Mouse (Mus musculus) G1E (cell line): ENCODE results near the gene C7. TPM values are rescaled to one million over a fixed set of nuclear protein-coding genes. Genes with fewer than 3 reads are reported as not detected.
"Not testable (repeated sequence)": the region's sequence is repeated elsewhere in the genome, so short reads cannot be mapped to it uniquely, and the experiment has no call there.

Source experiments
- ATAC-seq: 2 replicates; pipeline ENCODE4 v1.8.0; 2016; ENCODE audit warnings: mild to moderate bottlenecking; ENCODE audit not compliant: insufficient number of reproducible peaks, poor library complexity, low FRiP score, severe bottlenecking; ENCODE audit errors: extremely low read depth
- DNase-seq: peaks from one replicate; pipeline ENCODE4 v3.0.0; 2012; ENCODE audit warnings: low spot score
- H3K27me3 ChIP-seq: 2 replicates; pipeline ENCODE4 v1.6.1; 2012; ENCODE audit warnings: mild to moderate bottlenecking, low read length, inconsistent platforms; ENCODE audit not compliant: insufficient read depth
- H3K36me3 ChIP-seq: replicated peaks from 2 replicates; pipeline ENCODE3; 2012; ENCODE audit warnings: mild to moderate bottlenecking, inconsistent platforms
- H3K4me1 ChIP-seq: 2 replicates; pipeline ENCODE4 v1.6.1; 2012; ENCODE audit warnings: low read depth, low read length, inconsistent platforms, mixed read lengths; ENCODE audit not compliant: insufficient read depth
- H3K4me3 ChIP-seq: 2 replicates; pipeline ENCODE4 v1.5.1; 2012; ENCODE audit warnings: low read depth, mild to moderate bottlenecking, inconsistent platforms, low read length, moderate library complexity, mixed read lengths
- H3K9me3 ChIP-seq: replicated peaks from 2 replicates; pipeline ENCODE4 v1.6.1; 2012; ENCODE audit warnings: inconsistent platforms
- CTCF ChIP-seq: IDR thresholded peaks from 2 replicates; pipeline ENCODE4 v1.5.1; 2012; ENCODE audit warnings: low read depth, low read length, inconsistent platforms, mixed read lengths
- GATA1 ChIP-seq: IDR thresholded peaks from 2 replicates; pipeline ENCODE4 v1.6.1; 2012; ENCODE audit warnings: borderline replicate concordance, low read length, inconsistent platforms, mixed read lengths
- GATA2 ChIP-seq: IDR thresholded peaks from 2 replicates; pipeline ENCODE4 v1.6.1; 2012; ENCODE audit warnings: low read depth, low read length, inconsistent platforms, borderline replicate concordance
- POLR2AphosphoS5 ChIP-seq: IDR thresholded peaks from 2 replicates; pipeline ENCODE4 v1.6.1; 2012; ENCODE audit warnings: low read depth, low read length, inconsistent platforms; ENCODE audit not compliant: insufficient replicate concordance
- TAL1 ChIP-seq: conservative IDR thresholded peaks from 2 replicates; pipeline ENCODE4 v1.6.1; 2012; ENCODE audit warnings: low read depth, low read length, inconsistent platforms, mixed read lengths
- polyA plus RNA-seq: library from polyadenylated mRNA; stranded (reverse); fragments of >175 nt; gene quantifications from 2 replicates; pipeline ENCODE4 v1.2.3, GENCODE M21; 2012
- total RNA-seq, 2 experiments: library from RNA; stranded (forward) in 1 of 2; stranded (reverse) in 1 of 2; fragments of 200-1000 nt in 1 of 2; fragments of >200 nt in 1 of 2; fragmentation: Nextera tagmentation in 1 of 2; gene quantifications; 2 replicates each; pipeline ENCODE4 v1.2.3; 2014 to 2017

Gene C7
- total and polyA plus RNA-seq, 3 experiments = 0.05 TPM; not detected in 2

DNA sequence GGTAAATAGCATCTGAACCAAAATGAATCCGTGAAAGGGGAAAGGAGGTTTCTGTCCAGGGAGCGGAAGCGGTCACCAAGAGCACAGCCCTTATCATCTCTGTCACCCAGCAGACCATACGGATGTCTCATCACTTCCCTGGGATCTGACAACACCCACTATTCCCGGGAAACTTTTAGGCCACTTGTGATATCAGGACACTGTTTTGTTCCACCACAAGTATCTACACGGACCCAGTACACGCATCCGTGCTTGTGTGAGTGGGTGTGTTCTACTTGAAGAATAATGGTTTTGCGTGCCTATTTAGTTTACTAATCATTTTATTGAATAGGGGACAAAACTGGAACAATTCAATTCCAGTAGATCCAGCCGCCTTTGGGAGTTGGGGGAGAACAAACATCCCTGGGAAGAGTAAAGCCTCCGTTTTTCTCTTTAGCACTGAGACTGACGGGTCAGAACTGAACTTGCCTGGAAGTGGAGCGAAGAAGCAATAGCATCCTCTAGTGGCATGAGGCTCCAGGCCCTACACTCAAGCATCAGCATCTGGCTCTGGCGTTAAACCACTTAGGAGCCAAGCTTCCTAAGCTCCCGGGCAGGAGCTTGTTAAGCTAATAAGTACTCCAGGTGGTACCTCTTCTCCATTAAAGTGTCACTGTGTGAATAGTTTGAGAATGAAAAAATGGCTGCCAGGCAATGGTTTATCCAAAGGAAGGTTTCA is 5.4 kb upstream of the C7 start:
- ATAC-seq (0 out of 2 replicates have a peak, but pooled peaks have one; percentile 15), DNase-seq (no peak)

GRCm38 (mm10) chr15:5045560-5046284 is 17.8 kb downstream of the C7 start:
- ATAC-seq (no peak), DNase-seq (no peak)
- no peak overlapping the region for H3K4me3 ChIP-seq

More for the DNA sequence above, 5.4 kb upstream of the C7 start:
- TF ChIP-seq GATA2 = no peak
- TF ChIP-seq CTCF = no peak
- no peak for TF ChIP-seq GATA1
- TF ChIP-seq POLR2AphosphoS5 = no peak
- no peak for TF ChIP-seq TAL1
- Histone ChIP-seq H3K36me3 (no peaks in the 10 kb centered on the region), H3K27me3 (no peaks in the 10 kb centered on the region; the same call in 1 of the 2 replicates), H3K4me1 (peaks cover 19% of the 10 kb centered on the region), H3K4me3 (no peak overlapping the region), H3K9me3 (no peaks in the 10 kb centered on the region)

DNA sequence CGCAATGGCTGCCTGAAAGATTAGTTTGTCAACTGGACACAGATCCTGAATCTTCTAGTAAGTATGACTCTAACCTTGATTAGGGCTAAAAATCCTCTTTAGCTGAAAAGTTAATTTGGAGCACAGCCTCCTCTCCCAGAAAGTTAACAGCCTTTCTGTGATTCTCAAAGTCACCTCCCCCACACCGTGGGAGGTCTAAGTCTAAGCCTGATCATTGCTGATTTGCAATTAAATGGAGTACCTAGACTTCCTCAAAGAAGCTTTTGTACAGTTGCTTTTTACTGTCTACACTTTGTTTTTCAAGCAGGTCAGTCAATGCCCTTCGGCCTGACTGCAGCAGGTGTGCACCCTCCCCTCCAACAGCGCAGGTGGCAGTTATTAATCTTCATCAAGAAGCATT is 34.3 kb downstream of the C7 start:
- DNase-seq (no peak), ATAC-seq (no peak)
- no peaks in the 10 kb centered on the region for H3K36me3 ChIP-seq
- H3K4me1 ChIP-seq = no peaks in the 10 kb centered on the region
- no peak for TF ChIP-seq POLR2AphosphoS5
- TF ChIP-seq GATA2 = no peak
- no peak for TF ChIP-seq GATA1
- no peak for TF ChIP-seq CTCF
- no peak for TF ChIP-seq TAL1
- no peaks in the 10 kb centered on the region for H3K9me3 ChIP-seq
- H3K27me3 ChIP-seq = peaks cover 4% of the 10 kb centered on the region; the same call in 1 of the 2 replicates
- no peak overlapping the region for H3K4me3 ChIP-seq

More at GRCm38 (mm10) chr15:5045560-5046284, 17.8 kb downstream of the C7 start:
- Histone ChIP-seq H3K27me3 (peaks cover 6% of the 10 kb centered on the region; the same call in 1 of the 2 replicates), H3K4me1 (peaks cover 6% of the 10 kb centered on the region), H3K9me3 (no peaks in the 10 kb centered on the region), H3K36me3 (no peaks in the 10 kb centered on the region)
- TF ChIP-seq GATA2 (no peak), TAL1 (no peak), POLR2AphosphoS5 (no peak), CTCF (no peak), GATA1 (no peak)

DNA sequence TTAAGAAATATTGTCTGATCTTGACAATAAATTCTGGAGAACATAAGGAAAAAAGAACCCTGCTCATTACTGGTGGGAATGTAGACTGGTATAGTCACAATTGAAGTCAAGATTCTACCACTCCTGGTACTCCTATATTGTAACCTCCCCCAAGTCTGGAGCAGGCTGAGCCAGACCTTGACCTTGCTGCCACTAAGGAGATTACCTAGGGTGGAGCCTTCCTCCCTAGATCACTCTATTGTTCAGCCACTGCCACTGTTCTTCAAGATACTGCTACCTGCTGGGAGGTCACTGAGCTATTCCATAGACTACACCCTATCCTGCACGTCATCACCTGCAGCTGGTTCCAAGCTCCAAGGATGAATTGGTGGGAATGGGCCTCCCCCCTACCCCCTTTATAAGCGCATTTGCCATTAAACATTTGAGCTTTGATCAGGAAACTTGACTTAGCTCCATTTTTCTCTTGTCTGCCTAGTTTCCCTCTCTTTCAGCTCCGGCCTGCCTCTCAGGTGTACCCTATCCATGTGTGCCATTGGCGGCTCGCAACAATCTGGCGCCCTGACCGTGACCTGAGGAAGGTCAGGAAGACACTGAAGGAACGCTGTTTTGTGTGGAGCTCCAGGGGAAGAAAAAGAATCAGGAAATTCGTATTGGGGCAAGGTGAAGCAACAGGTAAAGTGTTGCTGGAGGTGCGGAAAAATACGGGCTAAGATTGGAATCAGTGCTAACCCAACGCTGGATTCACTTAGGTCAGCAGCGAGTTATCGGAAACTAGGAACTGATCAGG is 39.9 kb downstream of the C7 start:
- not testable (repeated sequence) for DNase-seq, H3K36me3 ChIP-seq, H3K27me3 ChIP-seq, H3K4me1 ChIP-seq, H3K9me3 ChIP-seq, H3K4me3 ChIP-seq, ATAC-seq

DNA sequence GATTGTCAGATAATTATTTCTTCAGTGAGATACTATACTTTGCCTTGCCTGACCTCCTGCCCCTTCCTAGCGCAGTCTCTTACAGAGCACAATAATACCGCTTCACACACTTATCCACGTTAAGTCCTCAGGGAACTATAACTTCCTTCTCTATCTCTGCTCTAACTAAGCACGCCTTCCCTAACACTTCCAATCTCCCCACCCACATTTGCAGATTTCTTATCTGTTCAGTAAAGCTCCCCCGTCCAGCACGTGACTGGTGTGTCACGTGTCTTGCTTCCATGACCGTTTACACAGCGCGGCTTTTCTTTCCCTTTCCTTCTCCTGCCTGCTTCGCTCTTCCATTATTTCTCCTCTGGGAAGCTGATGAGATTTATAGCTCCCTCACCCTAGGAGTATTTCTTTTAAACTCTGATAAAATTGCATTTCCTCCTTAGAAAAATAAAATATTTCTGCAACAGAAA is 53.9 kb downstream of the C7 start:
- Histone ChIP-seq H3K36me3 (no peaks in the 10 kb centered on the region), H3K27me3 (no peaks in the 10 kb centered on the region), H3K9me3 (no peaks in the 10 kb centered on the region), H3K4me1 (no peaks in the 10 kb centered on the region), H3K4me3 (no peak overlapping the region)
- TF ChIP-seq POLR2AphosphoS5 (no peak), CTCF (no peak), GATA1 (no peak), GATA2 (no peak), TAL1 (no peak)
- DNase-seq (no peak), ATAC-seq (peak; percentile 22; the same call in 1 of the 2 replicates)

GRCm38 (mm10) chr15:5003503-5004196 is 59.9 kb downstream of the C7 start:
- no peak for DNase-seq
- TF ChIP-seq TAL1 (no peak), POLR2AphosphoS5 (no peak), GATA1 (no peak), CTCF (no peak), GATA2 (no peak)
- Histone ChIP-seq H3K27me3 (peaks cover 3% of the 10 kb centered on the region), H3K36me3 (no peaks in the 10 kb centered on the region), H3K4me1 (no peaks in the 10 kb centered on the region), H3K9me3 (no peaks in the 10 kb centered on the region), H3K4me3 (no peak overlapping the region)
- ATAC-seq = no peak
